Comparison of ENCODE assay signal across 1 mouse cellular context in the genomic region with DNA sequence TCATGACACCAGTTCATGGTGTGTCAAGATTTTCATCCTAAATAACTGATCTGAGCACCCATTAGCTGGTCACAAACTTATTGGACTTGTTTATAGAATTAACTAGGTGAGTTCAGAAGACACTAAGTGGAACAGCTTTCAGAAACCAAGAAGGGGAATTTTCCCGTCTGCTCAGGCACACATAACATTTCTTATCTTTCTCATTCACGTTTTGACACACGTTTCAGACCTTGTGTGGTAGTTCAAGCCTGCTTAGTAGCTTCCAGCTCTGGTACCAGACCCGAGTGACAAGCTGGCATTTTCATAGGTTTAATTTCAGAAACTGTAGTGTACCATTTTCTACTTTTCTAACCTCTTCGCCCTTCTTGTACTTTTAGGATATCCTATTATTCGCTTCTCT.
TF ChIP-seq lines count a peak whose summit lies in the region.

No protein-coding gene starts in this region.

TF ChIP-seq in MEL, 35 proteins besides CTCF, POLR2A, EP300 and RAD21 (continued from another document):
- TF ChIP-seq TAL1 (IDR thresholded peaks at IDR 0.05; ENCODE audit: low read length) (peak; percentile 18; the same call in 1 of the 2 replicates), MYC (IDR thresholded peaks at IDR 0.05; ENCODE audit: low read depth, low read length) (no peak)
